Mouse (Mus musculus): ENCODE results near the gene Paqr4.

The Paqr4 gene

GRCm38 (mm10) chr17:23748631-23749391 is 8.1 kb upstream of the Paqr4 start:
- DNase-seq (ENCODE audit: low spot score), result peak; percentile 91

- peak; percentile 14 for DNase-seq (ENCODE audit: low spot score)
These were observed 7.4 kb upstream of the Paqr4 start for GRCm38 (mm10) chr17:23748026-23748425.

GRCm38 (mm10) chr17:23747471-23747870 is 6.8 kb upstream of the Paqr4 start:
- DNase-seq (ENCODE audit: low spot score), result no peak

GRCm38 (mm10) chr17:23746767-23747166 is 6.1 kb upstream of the Paqr4 start:
- DNase-seq (ENCODE audit: low spot score), result no peak

- peak; percentile 51 for DNase-seq (ENCODE audit: low spot score)
These were observed 5.6 kb upstream of the Paqr4 start for GRCm38 (mm10) chr17:23746311-23746710.

GRCm38 (mm10) chr17:23745301-23746251 is 4.9 kb upstream of the Paqr4 start, which contains the start of gene Kremen2:
Kremen2 (minus strand) TSS chr17:23745833.
- DNase-seq (ENCODE audit: low spot score), result peak; percentile 41

GRCm38 (mm10) chr17:23744651-23745050 is 4.0 kb upstream of the Paqr4 start:
- peak; percentile 15 for DNase-seq (ENCODE audit: low spot score)

- DNase-seq (ENCODE audit: low spot score), result peak; percentile 19
These were observed 3.4 kb upstream of the Paqr4 start for GRCm38 (mm10) chr17:23744076-23744475.

GRCm38 (mm10) chr17:23742941-23743340 is 2.3 kb upstream of the Paqr4 start:
- DNase-seq (ENCODE audit: low spot score), result peak; percentile 5

- peak; percentile 46 for DNase-seq (ENCODE audit: low spot score)
These were observed 1.6 kb upstream of the Paqr4 start for GRCm38 (mm10) chr17:23742210-23742793.

- DNase-seq (ENCODE audit: low spot score), result no peak
These were observed 917 bp upstream of the Paqr4 start for GRCm38 (mm10) chr17:23741359-23742209.

GRCm38 (mm10) chr17:23740136-23740584 is 507 bp downstream of the Paqr4 start:
- peak; percentile 85 for DNase-seq (ENCODE audit: low spot score)

GRCm38 (mm10) chr17:23739202-23740135 is 1.2 kb downstream of the Paqr4 start:
- peak; percentile 60 for DNase-seq (ENCODE audit: low spot score)

GRCm38 (mm10) chr17:23738836-23739201 is 1.8 kb downstream of the Paqr4 start:
- DNase-seq (ENCODE audit: low spot score), result peak; percentile 9

- peak; percentile 22 for DNase-seq (ENCODE audit: low spot score)
These were observed 2.9 kb downstream of the Paqr4 start for GRCm38 (mm10) chr17:23737493-23738445.

GRCm38 (mm10) chr17:23734341-23734740 is 6.3 kb downstream of the Paqr4 start:
- DNase-seq (ENCODE audit: low spot score), result no peak

- no peak for DNase-seq (ENCODE audit: low spot score)
These were observed 10.2 kb downstream of the Paqr4 start for GRCm38 (mm10) chr17:23730441-23730840.

- DNase-seq (ENCODE audit: low spot score), result peak; percentile 79
These were observed 13.9 kb downstream of the Paqr4 start for GRCm38 (mm10) chr17:23726758-23727142.

Data from retina, embryonic 14.5 days (tissue).